Mouse (Mus musculus) NIH3T3 (cell line): ENCODE results near the gene Epn1.

Source experiments
- DNase-seq: peaks from one replicate; pipeline ENCODE4 v3.0.0-alpha.2; 2012; ENCODE audit warnings: low read depth

Gene Epn1

DNA sequence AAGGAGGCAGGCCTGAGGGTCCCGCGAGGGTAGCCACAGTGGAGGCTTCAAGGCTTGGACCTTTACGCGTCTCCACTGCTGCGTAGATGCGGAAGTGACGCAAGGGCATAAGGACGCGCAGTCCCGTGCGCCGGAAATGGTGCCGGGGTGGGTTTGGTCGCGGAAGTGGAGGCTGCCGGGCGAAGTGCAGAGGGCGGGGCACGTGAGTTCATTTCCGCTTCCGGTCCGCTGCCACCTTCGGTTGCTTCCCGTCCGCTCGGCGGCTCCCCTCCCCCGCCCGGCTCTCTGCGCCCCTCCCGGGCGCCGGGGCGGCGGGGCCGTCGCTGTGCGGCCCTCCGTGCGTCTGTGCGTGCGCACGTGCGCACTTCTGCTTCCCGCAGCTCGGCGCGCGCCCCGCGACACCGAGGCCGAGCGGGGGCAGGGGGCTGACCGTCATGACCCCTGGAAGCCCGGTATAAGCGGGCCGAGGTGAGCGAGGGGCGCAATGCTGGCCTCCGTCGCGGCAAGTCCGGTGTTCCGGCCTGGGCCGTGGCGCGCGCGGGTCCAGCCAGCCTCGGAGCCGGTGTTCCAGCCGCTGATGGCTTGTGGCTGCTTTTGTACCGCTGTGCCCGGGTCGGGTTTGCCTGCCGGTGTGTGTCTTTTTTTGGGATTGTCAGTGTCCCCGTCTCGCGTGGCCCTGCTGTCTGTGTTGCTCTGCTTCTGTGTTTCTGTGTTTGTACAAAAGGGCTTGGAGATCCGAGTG is at the start of gene Epn1:
Gene Epn1 (plus strand): TSS at position 226 of the 742 bp plus-strand sequence.
- DNase-seq: peak; percentile 96

DNA sequence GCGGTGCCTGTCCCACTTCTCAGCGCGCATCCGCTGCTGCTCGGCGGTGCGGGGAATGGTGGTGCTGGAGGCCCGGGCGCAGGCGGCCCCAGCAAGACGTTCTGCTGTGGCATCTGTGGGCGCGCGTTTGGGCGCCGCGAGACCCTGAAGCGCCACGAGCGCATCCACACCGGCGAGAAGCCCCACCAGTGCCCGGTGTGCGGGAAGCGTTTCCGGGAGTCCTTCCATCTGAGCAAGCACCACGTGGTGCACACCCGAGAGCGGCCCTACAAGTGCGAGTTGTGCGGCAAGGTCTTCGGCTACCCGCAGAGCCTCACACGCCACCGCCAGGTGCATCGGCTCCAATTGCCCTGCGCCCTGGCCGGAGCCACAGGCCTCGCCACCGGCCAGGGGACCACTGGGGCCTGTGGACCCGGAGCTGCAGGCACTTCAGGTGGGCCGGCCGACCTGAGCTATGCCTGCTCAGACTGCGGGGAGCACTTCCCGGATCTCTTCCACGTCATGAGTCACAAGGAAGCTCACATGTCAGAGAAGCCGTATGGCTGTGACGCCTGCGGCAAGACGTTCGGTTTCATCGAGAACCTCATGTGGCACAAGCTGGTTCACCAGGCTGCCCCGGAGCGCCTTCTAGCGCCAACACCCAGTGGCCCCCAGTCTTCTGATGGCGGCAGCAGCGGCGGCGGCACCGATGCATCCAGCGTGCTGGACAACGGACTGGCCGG is 49.3 kb upstream of the Epn1 start:
- DNase-seq: no peak

DNA sequence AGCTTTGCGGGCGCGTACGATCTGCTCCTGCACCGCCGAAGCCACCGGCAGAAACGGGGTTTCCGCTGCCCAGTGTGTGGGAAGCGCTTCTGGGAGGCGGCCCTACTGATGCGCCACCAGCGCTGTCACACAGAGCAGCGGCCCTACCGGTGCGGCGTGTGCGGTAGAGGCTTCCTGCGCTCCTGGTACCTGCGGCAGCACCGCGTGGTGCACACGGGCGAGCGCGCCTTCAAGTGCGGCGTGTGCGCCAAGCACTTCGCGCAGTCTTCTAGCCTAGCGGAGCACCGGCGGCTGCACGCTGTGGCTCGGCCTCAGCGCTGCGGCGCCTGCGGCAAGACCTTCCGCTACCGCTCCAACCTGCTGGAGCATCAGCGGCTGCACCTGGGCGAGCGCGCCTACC is 48.5 kb upstream of the Epn1 start:
- DNase-seq: no peak

DNA sequence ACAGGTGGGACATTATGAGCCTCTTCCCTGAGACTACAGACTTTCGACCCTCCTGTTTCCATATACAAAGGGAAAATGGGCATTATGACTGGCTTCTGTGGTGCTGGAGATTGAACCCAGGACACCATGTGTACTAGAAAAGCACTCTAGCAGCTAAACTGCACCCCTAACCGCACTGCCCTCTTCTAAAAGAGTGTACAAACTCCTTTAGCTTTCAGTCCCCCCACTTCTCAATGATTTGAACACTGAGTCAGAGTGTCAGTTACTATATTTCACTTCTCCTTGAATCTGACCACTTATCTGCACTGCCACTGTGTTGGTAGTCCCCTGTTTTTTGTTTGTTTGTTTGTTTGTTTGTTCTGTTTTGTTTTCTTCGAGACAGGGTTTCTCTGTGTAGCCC is 46.2 kb upstream of the Epn1 start, which contains the start of gene 4632433K11Rik:
Gene 4632433K11Rik (plus strand): TSS at position 301 of the 400 bp plus-strand sequence.
- DNase-seq: no peak

DNA sequence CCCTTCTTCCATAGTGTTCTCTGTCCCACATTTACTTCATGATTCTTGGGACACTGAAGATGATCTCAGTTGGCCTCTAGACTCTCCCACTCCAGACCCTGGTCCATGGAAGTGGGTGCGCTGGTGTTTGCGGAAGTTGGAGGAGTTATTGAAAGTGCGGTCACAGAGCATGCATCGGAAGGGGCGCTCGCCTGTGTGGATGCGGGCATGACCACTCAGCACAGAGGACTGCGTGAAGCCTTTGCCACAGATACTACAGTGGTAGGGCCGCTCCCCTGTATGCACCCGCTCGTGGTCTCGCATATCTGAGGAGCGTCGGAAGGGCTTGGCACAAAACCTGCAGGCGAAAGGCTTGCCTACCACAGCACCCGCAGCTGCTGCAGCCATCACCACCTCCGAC is 44.4 kb upstream of the Epn1 start:
- DNase-seq: no peak

DNA sequence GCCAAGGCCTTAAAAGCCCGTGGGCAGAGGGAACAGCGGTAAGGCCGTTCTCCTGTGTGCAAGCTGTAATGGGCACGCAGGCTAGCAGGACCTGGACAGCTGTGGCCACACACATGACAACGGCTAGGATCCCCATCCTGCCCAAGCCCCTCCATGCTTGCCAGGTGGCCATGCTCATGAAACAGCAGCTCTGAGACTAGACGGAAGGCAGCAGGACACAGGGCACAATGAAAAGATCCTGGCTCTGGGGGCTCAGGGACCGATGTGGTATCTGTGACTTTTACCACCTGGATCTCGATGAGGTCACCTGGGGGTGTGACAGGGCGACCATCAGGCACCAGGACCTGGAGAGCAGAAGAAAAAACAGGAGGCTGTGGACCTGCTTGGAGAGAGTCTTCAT is 43.9 kb upstream of the Epn1 start:
- DNase-seq: no peak

DNA sequence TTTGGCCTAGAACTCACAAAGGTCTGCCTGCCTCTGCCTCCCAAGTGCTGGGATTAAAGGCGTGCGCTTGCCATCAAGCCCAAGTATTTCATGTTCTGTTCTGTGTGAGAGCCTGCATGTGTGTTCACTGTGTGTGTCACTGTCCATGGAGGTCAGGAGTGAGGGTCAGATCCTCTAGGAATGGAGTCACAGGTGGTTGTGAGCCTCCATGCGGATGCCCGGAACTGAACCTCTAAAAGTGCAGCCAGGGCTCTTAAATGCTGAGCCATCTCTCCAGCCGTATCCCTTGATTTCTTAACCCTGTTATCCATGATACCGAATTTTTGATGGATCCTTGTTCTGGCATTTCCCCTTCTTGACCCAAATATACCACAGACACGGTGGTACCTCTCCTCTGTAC is 43.0 kb upstream of the Epn1 start:
- no peak for DNase-seq

DNA sequence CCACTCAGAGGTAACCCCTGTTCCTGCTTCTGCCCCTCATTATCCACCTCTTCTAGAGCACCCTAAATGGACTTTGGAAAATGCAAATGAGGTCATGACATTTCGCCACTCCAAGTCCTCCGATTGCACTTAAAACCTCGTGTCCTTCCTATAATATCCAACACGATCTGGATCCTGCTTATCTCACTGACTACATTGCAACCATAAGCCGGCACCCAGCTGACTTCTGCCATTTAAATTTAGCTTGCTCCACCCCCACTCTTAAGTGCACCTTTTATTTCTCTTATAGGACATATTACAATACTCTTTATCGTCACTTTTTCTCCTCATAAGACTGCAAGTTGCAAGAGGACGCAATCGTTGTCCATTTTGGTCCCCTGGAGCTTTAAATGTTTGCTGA is 42.6 kb upstream of the Epn1 start:
- DNase-seq: no peak

DNA sequence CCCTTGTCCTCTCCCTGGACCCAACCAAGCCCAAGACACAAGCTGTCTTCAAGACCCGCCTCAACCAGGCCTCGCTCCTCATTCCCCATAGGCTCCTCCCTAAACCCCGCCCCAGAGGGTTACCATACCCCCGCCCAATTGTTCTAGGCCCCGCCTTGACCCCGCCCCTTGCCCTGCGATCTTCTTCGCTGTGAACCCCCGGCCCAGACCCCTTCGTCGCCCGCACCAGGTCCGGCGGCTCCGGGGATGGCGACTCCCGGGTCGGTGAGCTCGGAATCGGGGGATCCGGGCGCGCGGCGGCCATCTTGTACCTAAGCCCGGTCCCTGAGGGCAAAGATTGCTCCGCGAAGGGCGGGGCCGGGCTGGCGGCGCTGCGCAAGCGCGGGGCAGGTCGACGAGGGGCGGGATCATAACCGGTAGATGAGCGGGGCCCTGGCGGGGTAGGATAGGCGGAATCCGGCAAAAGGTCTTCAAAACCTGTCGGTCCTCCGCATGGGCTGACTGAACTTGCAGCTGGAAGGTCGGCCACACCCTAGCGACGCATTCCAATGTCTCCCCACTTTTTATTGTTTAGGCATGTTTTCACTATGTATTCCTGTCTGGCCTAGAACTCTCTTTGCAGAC is 41.8 kb upstream of the Epn1 start, which contains the start of gene Zfp784:
Gene Zfp784 (minus strand): TSS at position 338 of the 624 bp plus-strand sequence.
- peak; percentile 95 for DNase-seq

DNA sequence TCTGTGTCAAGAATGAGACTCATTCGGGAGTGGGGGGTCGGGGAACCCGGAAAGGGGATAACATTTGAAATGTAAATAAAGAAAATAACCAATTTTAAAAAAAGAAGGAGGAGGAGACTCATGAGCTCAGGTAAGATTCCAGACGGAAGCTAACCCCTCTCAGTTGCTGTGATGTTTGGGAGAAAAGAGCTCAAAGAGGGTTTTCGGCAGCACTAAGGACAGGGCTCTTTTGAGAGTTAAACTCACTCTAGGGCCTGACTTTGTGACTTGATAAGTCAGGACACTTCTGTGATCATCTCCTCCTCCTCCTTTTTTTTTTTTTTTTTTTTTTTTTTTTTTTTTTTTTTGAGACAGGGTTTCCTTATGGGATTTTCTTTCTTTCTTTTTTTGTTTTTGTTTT is 41.1 kb upstream of the Epn1 start:
- DNase-seq: peak; percentile 25

DNA sequence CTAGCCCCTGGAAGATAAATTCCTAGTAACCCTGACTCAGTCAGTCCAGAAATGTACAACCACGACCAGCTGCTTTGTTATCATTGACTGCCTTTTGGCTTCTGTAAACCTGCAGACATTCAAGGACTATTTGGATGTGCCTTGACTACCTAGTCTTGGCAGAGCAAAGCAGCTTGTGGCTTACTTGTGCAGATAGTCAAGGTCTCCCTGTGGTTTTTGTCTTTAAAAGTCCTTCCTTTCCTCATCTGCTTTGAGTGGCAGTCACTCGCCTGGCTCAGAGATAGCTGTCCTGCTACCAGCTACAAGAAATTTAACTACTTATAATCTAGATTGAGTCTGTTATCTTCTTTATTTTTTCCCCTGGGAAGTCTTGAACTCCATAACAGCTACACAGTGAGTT is 35.1 kb upstream of the Epn1 start:
- no peak for DNase-seq

DNA sequence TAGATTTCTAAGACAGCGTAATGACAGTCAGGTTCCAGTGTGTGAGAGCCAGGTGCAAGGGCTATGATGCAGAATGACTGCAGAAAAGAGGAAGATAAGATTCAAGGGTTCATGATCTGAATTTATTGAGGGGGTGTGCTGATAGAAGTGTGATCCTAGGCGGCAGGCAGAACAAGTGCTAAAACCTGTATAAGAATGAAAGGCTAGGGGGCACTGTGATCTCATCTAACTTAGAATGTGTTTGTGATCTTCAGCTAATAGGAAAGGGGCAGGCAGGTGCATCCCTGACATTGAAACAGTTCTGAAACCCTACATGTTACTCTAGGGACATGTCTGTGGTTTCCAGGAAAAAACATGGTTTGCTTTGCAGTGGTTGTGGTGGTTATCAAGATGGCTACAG is 33.9 kb upstream of the Epn1 start:
- DNase-seq: no peak

DNA sequence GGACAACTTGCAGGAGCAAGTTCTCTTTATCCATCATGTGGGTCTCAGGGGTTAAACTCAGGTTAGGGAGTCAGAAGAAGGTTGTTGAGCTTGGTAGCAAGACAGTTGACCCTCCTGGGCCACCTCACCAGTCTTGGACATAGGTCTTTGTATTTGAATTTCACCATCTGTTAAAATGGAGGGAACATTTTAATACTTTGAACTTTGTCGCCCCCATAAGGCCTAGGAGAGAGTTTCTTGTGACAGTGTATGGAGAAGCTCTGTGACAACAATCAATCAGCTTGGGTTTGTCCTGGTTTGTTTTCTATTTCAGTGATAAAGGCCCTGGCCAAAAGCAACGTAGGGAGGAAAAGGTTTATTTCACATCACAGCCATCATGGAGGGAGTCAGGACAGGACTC is 32.7 kb upstream of the Epn1 start:
- DNase-seq: peak; percentile 66

DNA sequence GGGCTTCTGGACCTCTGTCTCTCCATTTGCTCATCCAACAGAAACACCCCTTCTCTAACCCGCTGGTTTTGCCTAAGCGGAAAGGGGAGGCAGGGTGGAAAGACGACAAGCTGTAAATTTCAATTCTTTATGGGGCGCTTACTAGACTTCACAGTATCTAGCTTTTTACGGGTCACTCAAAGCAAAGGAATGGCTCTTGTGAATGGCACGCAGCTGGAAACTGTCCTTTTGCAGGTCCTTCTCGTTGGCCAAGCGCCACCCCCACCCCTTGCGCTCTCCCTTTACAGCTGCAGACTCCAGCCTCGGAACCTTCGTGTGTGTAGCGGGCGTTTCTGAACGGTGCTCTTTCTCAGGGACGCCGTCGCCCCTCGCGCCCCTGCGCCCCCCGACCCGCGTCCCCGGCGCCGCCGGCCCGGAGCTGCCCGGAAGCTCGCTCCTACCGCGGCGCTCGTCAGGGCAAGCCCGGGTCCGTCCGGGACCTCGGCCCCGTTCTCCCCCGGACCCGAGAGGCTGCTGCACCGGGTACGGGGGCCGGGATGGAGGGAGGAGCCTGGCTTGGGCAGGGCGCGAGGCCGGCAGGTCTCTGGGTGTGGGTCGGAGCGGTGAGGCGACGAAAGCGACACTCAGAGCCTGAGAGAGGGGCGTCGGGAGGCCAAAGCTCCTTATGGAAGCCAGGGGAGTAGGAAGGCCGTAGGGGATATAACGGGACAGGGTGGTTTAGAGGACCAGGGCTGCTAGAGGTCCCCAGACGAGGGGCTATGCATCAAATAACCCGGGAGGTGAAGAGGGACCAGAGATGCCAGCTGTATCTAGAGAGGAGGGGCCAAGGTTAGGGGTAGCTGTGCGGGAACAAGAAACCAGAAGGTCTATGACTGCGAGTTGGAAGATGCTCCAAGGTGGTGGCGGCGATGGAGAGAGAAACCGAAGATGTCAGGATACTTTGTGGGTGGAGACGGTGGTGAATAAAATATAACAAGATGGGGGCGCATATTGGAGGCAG is 28.5 kb upstream of the Epn1 start, which contains the start of gene Zfp580:
Gene Zfp580 (plus strand): TSS at position 346 of the 1,000 bp plus-strand sequence.
- peak; percentile 86 for DNase-seq

DNA sequence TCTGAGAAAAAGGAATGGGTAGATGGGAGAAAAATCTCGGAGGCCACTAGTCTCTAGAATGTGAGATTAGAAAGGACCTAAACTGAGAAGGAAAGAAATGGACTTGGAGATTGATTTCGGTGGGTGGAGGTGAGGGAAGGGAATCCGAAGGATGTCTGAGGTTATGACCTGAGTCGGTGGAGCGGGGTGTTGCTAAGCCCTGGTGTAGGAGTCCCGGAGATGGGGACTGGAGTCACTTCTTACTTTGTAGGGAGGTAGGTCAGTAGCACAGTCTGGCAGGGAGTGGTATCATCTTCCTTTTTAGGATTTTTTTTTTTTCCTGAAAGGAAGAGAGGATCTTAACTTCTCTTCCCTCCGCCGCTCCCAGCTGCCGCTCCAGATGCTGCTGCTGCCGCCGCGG is 27.6 kb upstream of the Epn1 start:
- DNase-seq: peak; percentile 20

DNA sequence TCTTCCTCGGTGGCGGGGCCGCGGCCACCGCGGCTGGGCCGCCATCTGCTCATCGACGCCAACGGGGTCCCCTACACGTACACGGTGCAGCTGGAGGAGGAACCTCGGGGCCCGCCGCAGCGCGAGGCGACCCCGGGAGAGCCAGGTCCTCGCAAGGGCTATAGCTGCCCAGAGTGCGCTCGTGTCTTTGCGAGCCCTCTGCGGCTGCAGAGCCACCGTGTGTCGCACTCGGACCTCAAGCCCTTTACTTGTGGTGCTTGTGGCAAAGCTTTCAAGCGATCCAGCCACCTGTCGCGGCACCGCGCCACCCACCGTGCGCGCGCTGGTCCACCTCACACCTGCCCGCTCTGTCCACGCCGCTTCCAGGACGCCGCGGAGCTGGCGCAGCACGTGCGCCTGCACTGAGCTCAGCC is 27.1 kb upstream of the Epn1 start:
- no peak for DNase-seq

DNA sequence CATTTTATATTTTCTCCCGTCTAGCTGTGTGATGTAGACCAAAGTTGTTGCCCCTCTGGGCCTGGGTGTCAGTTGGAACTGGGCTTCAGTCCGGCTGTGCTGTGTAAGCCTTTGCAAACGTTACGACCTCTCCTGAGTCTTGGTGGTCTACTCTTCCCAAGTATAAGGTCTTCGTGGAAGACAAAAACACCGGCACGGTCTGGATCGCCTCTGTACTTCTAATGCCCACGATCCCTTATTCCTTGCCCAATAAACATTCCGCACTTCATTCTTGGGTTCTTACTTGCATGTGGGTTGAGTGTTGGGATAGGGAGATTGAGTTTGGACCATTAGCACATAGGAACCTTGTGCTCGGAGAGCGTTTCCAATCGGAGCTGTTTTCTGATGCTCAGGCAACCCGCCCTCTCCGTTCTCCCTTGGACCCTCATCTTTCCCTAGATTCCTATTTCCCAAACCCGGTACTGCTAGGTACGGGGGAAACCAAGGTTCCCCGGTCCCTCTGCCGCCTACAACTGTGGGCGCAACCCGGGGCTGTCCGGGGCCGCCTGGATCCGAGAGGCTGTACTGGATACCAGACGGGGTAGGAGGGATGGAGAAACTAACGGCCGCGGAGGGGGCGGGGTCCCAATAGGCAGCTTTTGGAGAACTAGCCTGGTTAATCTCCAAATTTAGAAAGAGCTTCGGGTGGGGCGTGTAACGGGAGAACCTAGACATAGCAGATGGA is 26.4 kb upstream of the Epn1 start:
- no peak for DNase-seq

DNA sequence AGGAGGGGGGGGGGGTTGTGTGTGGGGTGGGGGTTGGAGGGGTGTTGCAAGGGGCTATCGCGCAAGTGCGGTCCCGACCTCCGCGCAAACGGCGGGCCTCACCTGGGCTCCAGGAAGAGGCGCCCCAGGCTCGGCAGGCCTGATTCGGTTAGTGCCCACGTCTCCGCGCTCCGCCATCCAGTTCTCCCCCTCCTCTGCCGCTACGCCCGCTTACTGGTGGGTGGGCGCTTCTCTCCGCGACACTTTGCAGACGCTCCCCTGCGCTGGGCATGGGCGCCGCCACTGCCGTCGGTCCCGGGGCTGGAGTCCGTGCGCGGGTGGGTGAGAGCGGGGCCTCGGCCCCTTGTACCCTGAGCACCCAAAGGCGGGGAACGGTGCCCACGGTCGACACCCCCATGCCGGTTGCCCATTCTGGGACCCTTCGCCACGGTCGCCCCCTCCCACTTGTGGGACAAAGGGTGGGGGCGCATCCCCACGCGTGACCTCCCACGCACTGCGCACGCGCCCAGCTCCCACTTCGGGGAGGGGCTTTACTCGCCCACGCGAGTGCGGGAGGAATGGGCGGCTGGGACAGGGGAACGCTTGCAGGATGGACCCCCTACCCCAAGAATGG is 23.3 kb upstream of the Epn1 start:
- DNase-seq: no peak

DNA sequence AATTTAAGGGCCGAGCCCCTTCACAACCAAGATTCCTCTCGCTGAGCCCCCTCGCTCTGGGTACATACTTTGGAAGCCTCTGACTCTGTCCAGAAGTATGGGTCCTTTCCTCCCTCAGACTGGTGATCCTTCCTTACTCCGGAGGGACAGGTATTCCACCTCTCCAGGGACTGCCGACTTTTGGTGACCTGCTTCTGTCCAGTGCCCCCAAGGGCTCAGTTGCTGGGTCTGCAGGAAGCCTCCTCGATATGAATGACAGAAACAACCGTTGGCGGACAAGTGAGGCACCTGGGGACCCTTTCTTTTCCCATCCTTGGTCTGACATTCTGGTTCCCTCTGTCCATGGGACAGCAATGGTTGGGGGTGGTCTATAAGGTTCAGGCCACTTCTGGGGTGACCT is 22.7 kb upstream of the Epn1 start:
- no peak for DNase-seq

DNA sequence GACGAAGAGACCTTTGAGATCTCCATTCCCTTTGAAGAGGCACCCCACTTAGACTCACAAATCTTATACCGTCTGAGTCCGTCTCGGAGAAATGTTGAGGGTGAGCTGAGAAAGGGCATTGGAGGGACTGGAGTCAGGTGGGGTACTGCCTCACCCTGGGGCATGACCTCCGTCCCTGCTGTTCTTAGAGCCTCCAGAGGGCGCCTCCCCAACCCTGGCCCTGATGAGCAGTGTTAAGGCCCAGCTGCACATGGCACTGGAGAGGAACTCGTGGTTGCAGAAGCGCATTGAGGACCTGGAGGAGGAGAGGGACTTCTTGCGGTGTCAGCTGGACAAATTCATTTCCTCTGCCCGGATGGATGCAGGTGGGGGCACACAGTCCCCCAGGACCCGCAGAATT is 22.2 kb upstream of the Epn1 start:
- DNase-seq: no peak

DNA sequence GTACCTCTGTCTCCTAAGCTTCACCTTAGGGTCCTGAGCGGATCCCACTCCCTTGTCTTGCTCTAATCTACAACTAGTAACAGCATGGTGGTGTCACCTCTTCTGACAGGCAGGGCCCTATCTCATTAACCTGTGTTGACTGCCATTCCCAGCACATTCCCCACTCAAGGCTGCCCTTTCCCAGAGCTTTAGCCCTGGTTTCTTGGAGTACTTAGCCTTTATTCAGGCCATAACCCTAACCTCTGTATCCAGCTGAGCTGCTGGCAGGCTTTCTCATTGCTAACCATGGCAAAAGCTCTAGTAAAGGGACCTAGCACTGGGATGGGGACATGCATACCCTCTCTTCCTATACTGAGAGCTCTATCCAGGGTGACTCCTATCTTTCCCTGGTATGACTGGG is 21.4 kb upstream of the Epn1 start:
- no peak for DNase-seq
